ENCODE assay signal across 40 mouse cellular contexts in genomic region chr9:26725709-26726108, GRCm38 (mm10). TPM values are rescaled to one million over a fixed set of nuclear protein-coding genes. Genes with fewer than 3 reads are reported as not detected.
"Had no signal": no experiment of that assay in that cellular context is flagged by ENCODE, and none has a peak within 500 bp of the region (broad histone marks: within the 10 kb centered on the region; RNA-seq: fewer than 3 reads in every experiment).

No protein-coding gene starts in this region.

- DNase-seq: heart, postnatal 10 days; heart, postnatal 14 days; heart, postnatal 36 days; heart, postnatal 4 days; kidney, adult 11 months; kidney, adult 18-20 months; kidney, adult 2 months; kidney, adult 8-10 months; kidney, adult 9 months; kidney, postnatal 10 days; kidney, postnatal 14 days; kidney, postnatal 25 days; kidney, postnatal 36 days; kidney, postnatal 4 days; layer of hippocampus, adult 9-11 months; layer of hippocampus, postnatal 36 days had no signal

- H3K9ac ChIP-seq: heart, embryonic 12.5 days; heart, embryonic 13.5 days; heart, embryonic 15.5 days; hindbrain, embryonic 12.5 days; hindbrain, embryonic 13.5 days; hindbrain, embryonic 14.5 days; hindbrain, embryonic 15.5 days; intestine, embryonic 15.5 days; kidney, embryonic 15.5 days had no signal

- H3K4me3 ChIP-seq: heart, embryonic 12.5 days; heart, embryonic 13.5 days; heart, embryonic 15.5 days; hindbrain, embryonic 10.5 days; hindbrain, embryonic 12.5 days; hindbrain, embryonic 13.5 days; hindbrain, embryonic 15.5 days; intestine, embryonic 15.5 days; kidney, embryonic 15.5 days; layer of hippocampus, adult 2 months; left cerebral cortex, adult 2 months had no signal

- H3K4me2 ChIP-seq: heart, embryonic 12.5 days; heart, embryonic 13.5 days; heart, embryonic 15.5 days; hindbrain, embryonic 12.5 days; hindbrain, embryonic 13.5 days; hindbrain, embryonic 14.5 days; hindbrain, embryonic 15.5 days; intestine, embryonic 15.5 days; kidney, embryonic 15.5 days had no signal

- H3K27me3 ChIP-seq: hindbrain, embryonic 12.5 days; hindbrain, embryonic 13.5 days; hindbrain, embryonic 15.5 days; intestine, embryonic 15.5 days; kidney, embryonic 15.5 days had no signal

- H3K36me3 ChIP-seq: heart, embryonic 12.5 days; heart, embryonic 13.5 days; heart, embryonic 15.5 days; hindbrain, embryonic 10.5 days; hindbrain, embryonic 12.5 days; hindbrain, embryonic 13.5 days; hindbrain, embryonic 15.5 days; intestine, embryonic 15.5 days; kidney, embryonic 15.5 days had no signal

- H3K27ac ChIP-seq: heart, embryonic 13.5 days; heart, embryonic 15.5 days; hindbrain, embryonic 10.5 days; hindbrain, embryonic 12.5 days; hindbrain, embryonic 13.5 days; hindbrain, embryonic 14.5 days; hindbrain, embryonic 15.5 days; hindbrain, postnatal 0 days; intestine, embryonic 15.5 days; kidney, embryonic 15.5 days; kidney, postnatal 0 days; layer of hippocampus, adult 2 months; left cerebral cortex, adult 2 months had no signal

- H3K4me1 ChIP-seq: heart, embryonic 12.5 days; heart, embryonic 13.5 days; heart, embryonic 15.5 days; hindbrain, embryonic 10.5 days; hindbrain, embryonic 12.5 days; hindbrain, embryonic 13.5 days; intestine, embryonic 15.5 days; kidney, embryonic 15.5 days had no signal

- H3K9me3 ChIP-seq: heart, embryonic 12.5 days; heart, embryonic 13.5 days; heart, embryonic 15.5 days; hindbrain, embryonic 10.5 days; hindbrain, embryonic 12.5 days; hindbrain, embryonic 13.5 days; hindbrain, embryonic 15.5 days; intestine, embryonic 15.5 days; kidney, embryonic 15.5 days had no signal

- ATAC-seq: hindbrain, embryonic 16.5 days; hindbrain, postnatal 0 days; inflammation-experienced regulatory T-cells, adult 6 months; intestine, embryonic 15.5 days; intestine, embryonic 16.5 days; intestine, postnatal 0 days had no signal

RNA-seq across cellular contexts. Expression of gene B3gat1, which starts 7.8 kb away (rescaled TPM):
- total RNA-seq: heart, postnatal 10 days; heart, postnatal 14 days; heart, postnatal 25 days; heart, postnatal 36 days; heart, postnatal 4 days; hematopoietic stem cell, adult 5-6 weeks had no signal
- polyA plus RNA-seq: heart, embryonic 14.5 days; heart, embryonic 15.5 days; heart, embryonic 16.5 days; heart, postnatal 0 days; inflammation-experienced regulatory T-cells, adult 6 months; large intestine, adult 2 months had no signal
